Mouse (Mus musculus) T-helper 2 cell (primary cell): ENCODE measurements around the gene Il1rl2.
"Not testable (repeated sequence)": the region's sequence is repeated elsewhere in the genome, so short reads cannot be mapped to it uniquely, and the experiment has no call there.

ENCODE experiments used
- in situ Hi-C: fragments of 300-600 bp; cut with MboI, MseI; formaldehyde crosslinking; loops from one replicate; pipeline ENCODE4 v1.15.1; 2025; ENCODE audit warnings: high pct_unique_total_duplicates

Gene Il1rl2

GRCm38 (mm10) chr1:40324457-40324856, at the start of gene Il1rl2:
Gene Il1rl2, plus strand, starts transcription at chr1:40324610.
- in situ Hi-C loops = no loop called here

GRCm38 (mm10) chr1:40275285-40276013, 49.0 kb upstream of the Il1rl2 start:
- in situ Hi-C loops = no loop called here

GRCm38 (mm10) chr1:40277944-40278343, 46.5 kb upstream of the Il1rl2 start:
- in situ Hi-C loops = no loop called here

GRCm38 (mm10) chr1:40278720-40279119, 45.7 kb upstream of the Il1rl2 start:
- in situ Hi-C loops = no loop called here

GRCm38 (mm10) chr1:40279182-40279743, 45.1 kb upstream of the Il1rl2 start:
- in situ Hi-C loops = no loop called here

- in situ Hi-C loops = no loop called here
These were observed 42.5 kb upstream of the Il1rl2 start for GRCm38 (mm10) chr1:40281950-40282349.

GRCm38 (mm10) chr1:40282394-40282793, 42.0 kb upstream of the Il1rl2 start:
- in situ Hi-C loops = no loop called here

- in situ Hi-C loops = no loop called here
These were observed 40.4 kb upstream of the Il1rl2 start for GRCm38 (mm10) chr1:40283995-40284394.

- in situ Hi-C loops = no loop called here
These were observed 33.7 kb upstream of the Il1rl2 start for GRCm38 (mm10) chr1:40290489-40291255.

- in situ Hi-C loops = no loop called here
These were observed 32.2 kb upstream of the Il1rl2 start for GRCm38 (mm10) chr1:40292231-40292630.

GRCm38 (mm10) chr1:40293891-40294290, 30.5 kb upstream of the Il1rl2 start:
- in situ Hi-C loops = no loop called here

GRCm38 (mm10) chr1:40294824-40295223, 29.6 kb upstream of the Il1rl2 start:
- in situ Hi-C loops = no loop called here

- in situ Hi-C loops = no loop called here
These were observed 26.4 kb upstream of the Il1rl2 start for GRCm38 (mm10) chr1:40298053-40298452.

- in situ Hi-C loops = no loop called here
These were observed 21.1 kb upstream of the Il1rl2 start for GRCm38 (mm10) chr1:40303179-40303866.

- in situ Hi-C loops = not testable (repeated sequence)
These were observed 20.1 kb upstream of the Il1rl2 start for GRCm38 (mm10) chr1:40304321-40304720.

- in situ Hi-C loops = no loop called here
These were observed 18.3 kb upstream of the Il1rl2 start for GRCm38 (mm10) chr1:40306111-40306510.

- in situ Hi-C loops = no loop called here
These were observed 13.3 kb upstream of the Il1rl2 start for GRCm38 (mm10) chr1:40311123-40311522.

- in situ Hi-C loops = no loop called here
These were observed 12.8 kb upstream of the Il1rl2 start for GRCm38 (mm10) chr1:40311625-40312024.

GRCm38 (mm10) chr1:40314016-40314415, 10.4 kb upstream of the Il1rl2 start:
- in situ Hi-C loops = no loop called here

- in situ Hi-C loops = no loop called here
These were observed 6.8 kb upstream of the Il1rl2 start for GRCm38 (mm10) chr1:40317657-40318056.

- in situ Hi-C loops = no loop called here
These were observed 2.6 kb upstream of the Il1rl2 start for GRCm38 (mm10) chr1:40321824-40322223.

GRCm38 (mm10) chr1:40322543-40322942, 1.9 kb upstream of the Il1rl2 start:
- in situ Hi-C loops = no loop called here
